18 mouse cellular contexts compared by ENCODE assay signal in the genomic region with DNA sequence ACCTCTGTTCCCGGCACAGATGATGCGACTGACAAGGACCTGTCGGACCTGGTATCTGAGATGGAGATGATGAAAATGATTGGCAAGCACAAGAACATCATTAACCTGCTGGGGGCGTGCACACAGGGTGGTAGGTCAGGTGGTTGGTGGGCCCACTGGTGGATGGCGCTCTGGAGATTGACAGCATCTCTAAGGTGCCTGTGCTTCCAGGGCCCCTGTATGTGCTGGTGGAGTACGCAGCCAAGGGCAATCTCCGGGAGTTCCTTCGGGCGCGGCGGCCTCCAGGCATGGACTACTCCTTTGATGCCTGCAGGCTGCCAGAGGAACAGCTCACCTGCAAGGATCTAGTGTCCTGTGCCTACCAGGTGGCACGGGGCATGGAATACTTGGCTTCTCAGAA. TPM values are rescaled to one million over a fixed set of nuclear protein-coding genes. Genes with fewer than 3 reads are reported as not detected.
A peak's percentile ranks its signal among the peaks of the same experiment; 100 is the strongest.
DNase-seq lines count a peak whose midpoint lies in the region; ATAC-seq lines count a peak whose summit lies in the region.
"Had no signal": no experiment of that assay in that cellular context is flagged by ENCODE, and none has a peak within 500 bp of the region (broad histone marks: within the 10 kb centered on the region; RNA-seq: fewer than 3 reads in every experiment).

No protein-coding gene starts in this region.

- H3K4me1 ChIP-seq in forebrain, embryonic 13.5 days = peaks cover 26% of the 10 kb centered on the region
- no peaks in the 10 kb centered on the region for H3K4me1 ChIP-seq in forebrain, embryonic 16.5 days (replicated peaks; ENCODE audit: control insufficient read depth, insufficient read depth, low read length)

- WGBS in forebrain, embryonic 13.5 days = 92% methylated on average over 12 of the region's 12 CpGs
- 92% methylated on average over 12 of the region's 12 CpGs for WGBS in forebrain, embryonic 16.5 days

- H3K9ac ChIP-seq in forebrain, embryonic 13.5 days = 0 out of 2 replicates have a peak overlapping the region, but pooled peaks have one; percentile 8
- no peak overlapping the region for H3K9ac ChIP-seq in forebrain, embryonic 16.5 days (replicated peaks; ENCODE audit: low read depth, low read length)
- H3K9ac ChIP-seq: embryonic facial prominence, embryonic 13.5 days; embryonic facial prominence, embryonic 15.5 days had no signal

- H3K27me3 ChIP-seq in forebrain, embryonic 13.5 days = no peaks in the 10 kb centered on the region
- H3K27me3 ChIP-seq in forebrain, embryonic 16.5 days (replicated peaks; ENCODE audit: control insufficient read depth, insufficient read depth, low read length) = no peaks in the 10 kb centered on the region
- H3K27me3 ChIP-seq: embryonic facial prominence, embryonic 13.5 days; embryonic facial prominence, embryonic 15.5 days had no signal

- no peak overlapping the region for H3K4me2 ChIP-seq in forebrain, embryonic 13.5 days
- no peak overlapping the region for H3K4me2 ChIP-seq in forebrain, embryonic 16.5 days (ENCODE audit: low read length)
- H3K4me2 ChIP-seq: embryonic facial prominence, embryonic 13.5 days; embryonic facial prominence, embryonic 15.5 days had no signal

- intact Hi-C loops in heart, postnatal 14 days (cut with DNase I) = no loop called here

- H3K36me3 ChIP-seq in forebrain, embryonic 13.5 days (ENCODE audit: poor library complexity, severe bottlenecking) = peaks cover 80% of the 10 kb centered on the region
- H3K36me3 ChIP-seq in forebrain, embryonic 16.5 days (ENCODE audit: control insufficient read depth, insufficient read depth) = peaks cover 3% of the 10 kb centered on the region

- H3K9me3 ChIP-seq in forebrain, embryonic 13.5 days (replicated peaks) = no peaks in the 10 kb centered on the region
- H3K9me3 ChIP-seq in forebrain, embryonic 16.5 days (ENCODE audit: control insufficient read depth, low read length) = no peaks in the 10 kb centered on the region
- H3K9me3 ChIP-seq: embryonic facial prominence, embryonic 13.5 days; embryonic facial prominence, embryonic 15.5 days had no signal

- peak; percentile 85 for DNase-seq in heart, adult 11 months
- DNase-seq in heart, postnatal 14 days = no peak
- DNase-seq: adrenal gland, adult 2 months; adrenal gland, postnatal 10 days; adrenal gland, postnatal 25 days; cerebellum, adult 11 months; cerebellum, adult 18-20 months; cerebellum, adult 8-10 months; cerebellum, adult 9-11 months; cerebellum, postnatal 14 days; cerebellum, postnatal 36 days; embryo, embryonic 11 days had no signal

- H3K4me3 ChIP-seq in forebrain, embryonic 13.5 days = no peak overlapping the region
- no peak overlapping the region for H3K4me3 ChIP-seq in forebrain, embryonic 16.5 days (replicated peaks; ENCODE audit: low read length)
- H3K4me3 ChIP-seq: embryonic facial prominence, embryonic 13.5 days; embryonic facial prominence, embryonic 15.5 days; erythroblast, embryonic 14.5 days had no signal

- H3K27ac ChIP-seq in forebrain, embryonic 13.5 days = peak overlapping the region; percentile 59; the same call in 1 of the 2 replicates
- no peak overlapping the region for H3K27ac ChIP-seq in forebrain, embryonic 16.5 days (ENCODE audit: low read length)
- H3K27ac ChIP-seq: embryonic facial prominence, embryonic 13.5 days; embryonic facial prominence, embryonic 15.5 days had no signal

- no peak for ATAC-seq in forebrain, embryonic 13.5 days
- ATAC-seq in forebrain, embryonic 16.5 days = no peak
- ATAC-seq: forebrain, embryonic 14.5 days had no signal

RNA-seq across cellular contexts. Expression of gene Fgfr3, which starts 12.4 kb away (rescaled TPM):
- 59.5 and 81.3 TPM in 2 replicates for polyA plus RNA-seq in forebrain, embryonic 13.5 days (2015; fragmentation: Nextera tagmentation; extraction: Ambion mirVana)
- 29.9 and 33.0 TPM in 2 replicates for polyA plus RNA-seq in forebrain, embryonic 16.5 days (2015; fragmentation: Nextera tagmentation; extraction: Ambion mirVana)
- 10 to 100 TPM; 12.7 to 13.0 TPM for total RNA-seq in heart, postnatal 14 days (2021)
- polyA plus RNA-seq: erythroblast, embryonic 14.5 days had no signal

RNA-seq across cellular contexts. Expression of gene Letm1, which starts 48.8 kb away (rescaled TPM):
- polyA plus RNA-seq in forebrain, embryonic 13.5 days (2015; fragmentation: Nextera tagmentation; extraction: Ambion mirVana) = 47.5 and 50.4 TPM in 2 replicates
- polyA plus RNA-seq in forebrain, embryonic 16.5 days (2015; fragmentation: Nextera tagmentation; extraction: Ambion mirVana) = 66.9 and 68.1 TPM in 2 replicates
- total RNA-seq in heart, postnatal 14 days (2021) = 100 to 1,000 TPM; 148 to 169 TPM
